Mouse (Mus musculus) cerebellum, adult 2 months (tissue): ENCODE measurements around the gene Nt5c2.

ENCODE experiments used
- CTCF ChIP-seq: fragments of 200-500 bp; IDR thresholded peaks from 2 replicates; pipeline ENCODE4 v1.5.1; 2011; ENCODE audit warnings: low read depth, mild to moderate bottlenecking, control low read depth, low read length, moderate library complexity, borderline replicate concordance; ENCODE audit not compliant: insufficient read depth
- POLR2A ChIP-seq: fragments of 200-500 bp; IDR thresholded peaks from 2 replicates; pipeline ENCODE4 v1.6.1; 2011; ENCODE audit warnings: low read length, control low read depth, borderline replicate concordance; ENCODE audit not compliant: insufficient read depth

DNA sequence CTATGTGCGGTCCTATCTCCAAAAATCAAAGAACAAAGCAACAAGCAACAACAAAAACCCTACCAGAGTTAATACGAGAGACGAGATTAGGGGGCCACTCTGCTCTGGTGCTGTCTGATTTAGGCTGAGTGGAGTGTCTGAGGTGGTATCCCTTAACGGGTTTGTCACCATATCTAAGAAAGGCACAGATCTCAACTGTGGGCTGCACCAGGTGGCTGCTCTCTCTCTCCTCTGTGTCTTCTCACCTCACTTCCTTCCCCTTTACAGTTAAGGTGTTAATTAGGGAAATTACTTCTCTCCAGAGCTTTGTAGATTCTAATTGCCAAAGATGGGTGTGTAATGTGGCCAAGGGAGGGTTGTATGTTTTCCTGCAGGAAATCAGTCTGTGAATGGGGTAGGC is 7.8 kb upstream of the Nt5c2 start:
- TF ChIP-seq POLR2A (no peak), CTCF (no peak)
